Mouse (Mus musculus) cerebellum, adult 11-12 months (tissue): ENCODE data around the gene Arhgef33.
A peak's percentile ranks its signal among the peaks of the same experiment; 100 is the strongest.
"Not testable (repeated sequence)": the region's sequence is repeated elsewhere in the genome, so short reads cannot be mapped to it uniquely, and the experiment has no call there.

Experiments used
- DNase-seq: peaks from one replicate; pipeline ENCODE4 v3.0.0; 2022

Arhgef33 gene

GRCm38 (mm10) chr17:80307251-80307650 is at the start of gene Arhgef33:
TSS of gene Arhgef33 (plus strand) at chr17:80307407.
- no peak for DNase-seq

- DNase-seq: peak; percentile 66
Observed at GRCm38 (mm10) chr17:80267065-80267464, 40.1 kb upstream of the Arhgef33 start.

GRCm38 (mm10) chr17:80268151-80268550 is 39.1 kb upstream of the Arhgef33 start:
- DNase-seq: no peak

GRCm38 (mm10) chr17:80270622-80271021 is 36.6 kb upstream of the Arhgef33 start:
- DNase-seq: not testable (repeated sequence)

GRCm38 (mm10) chr17:80278255-80278654 is 29.0 kb upstream of the Arhgef33 start:
- DNase-seq: no peak

- DNase-seq: no peak
Observed at GRCm38 (mm10) chr17:80279340-80280070, 27.7 kb upstream of the Arhgef33 start.

- no peak for DNase-seq
Observed at GRCm38 (mm10) chr17:80284446-80284845, 22.8 kb upstream of the Arhgef33 start.

- DNase-seq: no peak
Observed at GRCm38 (mm10) chr17:80288012-80288411, 19.2 kb upstream of the Arhgef33 start.

- no peak for DNase-seq
Observed at GRCm38 (mm10) chr17:80289280-80290073, 17.7 kb upstream of the Arhgef33 start.

GRCm38 (mm10) chr17:80290074-80290657 is 17.0 kb upstream of the Arhgef33 start, which contains the start of the genes Morn2 and Dhx57:
TSS of gene Morn2 (plus strand) at chr17:80290203.
TSS of gene Dhx57 (minus strand) at chr17:80290476.
- DNase-seq: peak; percentile 97

GRCm38 (mm10) chr17:80291148-80291547 is 16.1 kb upstream of the Arhgef33 start:
- DNase-seq: no peak

GRCm38 (mm10) chr17:80295258-80295657 is 11.9 kb upstream of the Arhgef33 start:
- no peak for DNase-seq

GRCm38 (mm10) chr17:80298844-80299243 is 8.4 kb upstream of the Arhgef33 start:
- DNase-seq: no peak

- DNase-seq: no peak
Observed at GRCm38 (mm10) chr17:80311761-80312160, 4.6 kb downstream of the Arhgef33 start.

- no peak for DNase-seq
Observed at GRCm38 (mm10) chr17:80312405-80312804, 5.2 kb downstream of the Arhgef33 start.

- DNase-seq: no peak
Observed at GRCm38 (mm10) chr17:80322228-80322627, 15.0 kb downstream of the Arhgef33 start.

GRCm38 (mm10) chr17:80323015-80323414 is 15.8 kb downstream of the Arhgef33 start:
- DNase-seq: no peak

- no peak for DNase-seq
Observed at GRCm38 (mm10) chr17:80323658-80324057, 16.5 kb downstream of the Arhgef33 start.

- no peak for DNase-seq
Observed at GRCm38 (mm10) chr17:80324521-80324920, 17.3 kb downstream of the Arhgef33 start.

- no peak for DNase-seq
Observed at GRCm38 (mm10) chr17:80325456-80325855, 18.2 kb downstream of the Arhgef33 start.

- DNase-seq: no peak
Observed at GRCm38 (mm10) chr17:80326431-80326830, 19.2 kb downstream of the Arhgef33 start.

- DNase-seq: no peak
Observed at GRCm38 (mm10) chr17:80332386-80332785, 25.2 kb downstream of the Arhgef33 start.

GRCm38 (mm10) chr17:80345277-80345676 is 38.1 kb downstream of the Arhgef33 start:
- no peak for DNase-seq
